Mouse (Mus musculus) retina, postnatal 1 day (tissue): ENCODE data around the gene Dok1.

Experiments used
- DNase-seq: peaks from one replicate; pipeline ENCODE4 v3.0.0-alpha.2; 2012

Gene Dok1

GRCm38 (mm10) chr6:83044742-83045141 is 11.5 kb upstream of the Dok1 start:
- no peak for DNase-seq

GRCm38 (mm10) chr6:83043993-83044392 is 10.7 kb upstream of the Dok1 start:
- DNase-seq, result no peak

- no peak for DNase-seq
Observed at GRCm38 (mm10) chr6:83043561-83043960, 10.3 kb upstream of the Dok1 start.

GRCm38 (mm10) chr6:83040601-83041000 is 7.3 kb upstream of the Dok1 start:
- no peak for DNase-seq

GRCm38 (mm10) chr6:83038496-83039012 is 5.3 kb upstream of the Dok1 start:
- DNase-seq, result peak; percentile 87

GRCm38 (mm10) chr6:83037188-83037587 is 3.9 kb upstream of the Dok1 start:
- DNase-seq, result no peak

GRCm38 (mm10) chr6:83034463-83035055 is 1.3 kb upstream of the Dok1 start:
- DNase-seq, result no peak

- DNase-seq, result peak; percentile 71
Observed at GRCm38 (mm10) chr6:83032769-83033191, 491 bp downstream of the Dok1 start.

- no peak for DNase-seq
Observed at GRCm38 (mm10) chr6:83031921-83032590, 1.2 kb downstream of the Dok1 start.

GRCm38 (mm10) chr6:83031111-83031510 is 2.2 kb downstream of the Dok1 start:
- DNase-seq, result no peak

GRCm38 (mm10) chr6:83029777-83030176 is 3.5 kb downstream of the Dok1 start:
- no peak for DNase-seq

GRCm38 (mm10) chr6:83027706-83028105 is 5.6 kb downstream of the Dok1 start:
- no peak for DNase-seq

- DNase-seq, result no peak
Observed at GRCm38 (mm10) chr6:83027293-83027692, 6.0 kb downstream of the Dok1 start.

- DNase-seq, result no peak
Observed at GRCm38 (mm10) chr6:83025221-83025620, 8.1 kb downstream of the Dok1 start.

- DNase-seq, result no peak
Observed at GRCm38 (mm10) chr6:83024421-83024820, 8.8 kb downstream of the Dok1 start.

GRCm38 (mm10) chr6:83023786-83024185 is 9.5 kb downstream of the Dok1 start:
- no peak for DNase-seq

GRCm38 (mm10) chr6:83023008-83023407 is 10.3 kb downstream of the Dok1 start:
- no peak for DNase-seq

- DNase-seq, result no peak
Observed at GRCm38 (mm10) chr6:83020836-83021593, 12.3 kb downstream of the Dok1 start.

GRCm38 (mm10) chr6:83020121-83020520 is 13.2 kb downstream of the Dok1 start:
- DNase-seq, result no peak

GRCm38 (mm10) chr6:83019044-83019443 is 14.2 kb downstream of the Dok1 start:
- no peak for DNase-seq

GRCm38 (mm10) chr6:83017190-83017589 is 16.1 kb downstream of the Dok1 start:
- DNase-seq, result no peak

- no peak for DNase-seq
Observed at GRCm38 (mm10) chr6:83015749-83016148, 17.5 kb downstream of the Dok1 start.
